Mouse (Mus musculus): ENCODE measurements around the gene Utp3. TPM values are rescaled to one million over a fixed set of nuclear protein-coding genes. Genes with fewer than 3 reads are reported as not detected.
A peak's percentile ranks its signal among the peaks of the same experiment; 100 is the strongest.

Utp3 gene
- polyA plus RNA-seq, 1 experiment from 2014 or later = 36.4 TPM

DNA sequence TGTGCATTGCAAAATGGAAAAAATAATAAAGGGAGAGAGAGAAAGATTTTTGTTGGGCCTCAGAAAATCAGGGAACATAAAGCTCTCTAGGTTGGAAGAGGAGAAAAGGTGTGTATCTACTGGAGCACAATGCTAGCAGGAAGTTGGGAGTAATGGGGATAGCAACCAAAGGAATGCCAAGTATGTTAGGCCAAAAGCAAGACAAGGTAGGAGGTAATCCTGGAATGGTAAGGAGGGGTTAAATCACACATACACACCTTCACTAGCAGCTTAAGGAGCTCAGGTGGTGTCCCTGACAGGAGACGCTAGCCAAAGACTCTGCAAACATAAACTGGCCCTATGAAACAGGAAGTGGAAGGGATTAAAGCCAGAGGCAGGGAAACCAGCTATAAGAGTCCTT, 4.7 kb downstream of the Utp3 start:
- Histone ChIP-seq H3K4me3 (ENCODE audit: low read depth, low read length) (no peak overlapping the region), H3K4me2 (replicated peaks; ENCODE audit: low read depth, low read length) (no peak overlapping the region), H3K4me1 (ENCODE audit: insufficient read depth, low read depth, low read length) (peaks cover 9% of the 10 kb centered on the region), H3K27ac (ENCODE audit: low read length) (no peak overlapping the region), H3K36me3 (ENCODE audit: insufficient read depth, low read length) (no peaks in the 10 kb centered on the region), H3K9ac (replicated peaks; ENCODE audit: low read depth) (no peak overlapping the region), H3K9me3 (ENCODE audit: low read length) (no peaks in the 10 kb centered on the region), H3K27me3 (replicated peaks; ENCODE audit: insufficient read depth, low read length) (no peaks in the 10 kb centered on the region)
- ATAC-seq = no peak
- TF ChIP-seq CTCF (IDR thresholded peaks at IDR 0.05) = no peak
- TF ChIP-seq EP300 (IDR thresholded peaks at IDR 0.05) = no peak
- WGBS = 12% methylated on average over 1 of the region's 1 CpGs
- peak; percentile 56 for DNase-seq (ENCODE audit: low spot score)

DNA sequence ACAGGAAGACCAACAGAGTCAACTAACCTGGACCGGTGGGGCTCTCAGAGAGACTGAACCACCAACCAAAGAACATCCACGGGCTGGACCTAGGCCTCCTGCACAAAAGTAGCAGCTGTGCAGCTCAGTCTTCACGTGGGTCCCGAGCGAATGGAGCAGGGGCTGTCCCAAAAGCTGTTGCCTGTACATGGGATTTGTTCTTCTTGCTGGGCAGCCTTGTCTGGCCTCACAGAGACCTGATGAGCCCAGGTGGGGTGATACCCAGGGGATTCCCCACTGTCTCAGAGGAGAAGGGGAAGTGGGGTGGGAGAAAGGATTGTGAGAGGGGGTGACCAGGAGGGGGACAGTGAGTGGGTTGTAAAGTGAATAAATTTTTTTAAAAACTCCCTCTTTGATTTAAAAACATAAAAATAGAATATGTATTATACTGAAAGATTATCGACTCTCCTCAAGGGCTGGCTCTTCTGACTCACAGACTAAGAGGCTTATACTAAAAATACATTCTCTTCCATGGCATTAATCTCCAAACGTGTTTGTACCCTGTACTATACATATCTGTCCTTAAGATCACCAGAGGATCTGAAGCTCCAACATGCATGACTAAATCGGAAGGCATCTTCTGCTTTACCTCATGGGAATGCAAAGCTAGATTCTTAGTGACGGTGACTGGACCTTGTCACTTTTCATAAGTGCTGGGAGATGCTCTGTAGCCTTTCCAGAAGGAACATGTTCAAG, 7.0 kb downstream of the Utp3 start:
- H3K27me3 ChIP-seq (replicated peaks; ENCODE audit: insufficient read depth, low read length) = no peaks in the 10 kb centered on the region
- H3K27ac ChIP-seq (ENCODE audit: low read length) = no peak overlapping the region
- H3K4me2 ChIP-seq (replicated peaks; ENCODE audit: low read depth, low read length) = no peak overlapping the region
- H3K36me3 ChIP-seq (ENCODE audit: insufficient read depth, low read length) = no peaks in the 10 kb centered on the region
- H3K4me1 ChIP-seq (ENCODE audit: insufficient read depth, low read depth, low read length) = no peaks in the 10 kb centered on the region
- 76% methylated on average over 9 of the region's 9 CpGs for WGBS
- DNase-seq (ENCODE audit: low spot score) (no peak), ATAC-seq (no peak)
- TF ChIP-seq CTCF (IDR thresholded peaks at IDR 0.05) = no peak
- no peak for TF ChIP-seq EP300 (IDR thresholded peaks at IDR 0.05)
- no peak overlapping the region for H3K9ac ChIP-seq (replicated peaks; ENCODE audit: low read depth)
- H3K4me3 ChIP-seq (ENCODE audit: low read depth, low read length) = no peak overlapping the region
- H3K9me3 ChIP-seq (ENCODE audit: low read length) = no peaks in the 10 kb centered on the region

DNA sequence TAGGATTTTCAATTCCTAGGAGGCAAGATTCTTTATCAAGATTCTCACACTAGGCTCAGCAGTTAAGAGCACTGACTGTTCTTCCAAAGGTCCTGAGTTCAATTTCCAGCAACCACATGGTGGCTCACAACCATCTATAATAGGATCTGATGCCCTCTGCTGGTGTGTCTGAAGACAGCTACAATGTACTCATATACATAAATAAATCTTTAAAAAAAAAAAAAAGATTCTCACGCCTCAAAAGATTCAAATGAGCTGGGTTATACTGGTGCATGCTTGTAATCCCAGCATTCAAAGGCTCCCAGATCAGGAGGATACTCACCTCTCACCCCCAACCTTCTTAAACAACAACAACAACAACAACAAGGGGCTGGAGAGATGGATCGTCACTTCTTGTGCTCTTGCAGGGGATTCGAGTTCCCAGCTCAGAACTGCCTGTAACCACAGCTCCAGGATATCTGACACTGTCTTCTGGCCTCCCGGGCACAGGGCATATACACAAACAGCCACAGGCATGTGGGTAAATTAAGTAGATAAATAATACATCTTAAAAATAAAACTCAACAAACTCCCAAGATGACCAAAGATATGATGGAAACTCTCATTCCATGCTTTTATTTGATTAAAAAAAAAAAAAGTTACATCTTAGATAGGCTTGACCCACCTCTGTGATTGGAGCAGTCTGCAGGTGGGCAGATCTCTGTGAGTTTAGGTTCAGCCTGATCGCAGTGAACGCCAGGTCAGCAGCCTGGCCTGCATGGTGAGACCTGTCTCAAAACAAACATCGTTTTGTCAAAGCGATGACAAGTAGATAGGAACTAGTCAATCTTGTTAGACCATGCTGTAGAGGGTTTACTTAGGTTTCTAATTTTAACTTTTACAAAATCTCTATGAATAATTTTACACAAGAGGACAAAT, 8.9 kb downstream of the Utp3 start:
- Histone ChIP-seq H3K4me3 (ENCODE audit: low read depth, low read length) (no peak overlapping the region), H3K4me1 (ENCODE audit: insufficient read depth, low read depth, low read length) (no peaks in the 10 kb centered on the region), H3K27ac (ENCODE audit: low read length) (no peak overlapping the region), H3K9ac (replicated peaks; ENCODE audit: low read depth) (no peak overlapping the region), H3K4me2 (replicated peaks; ENCODE audit: low read depth, low read length) (no peak overlapping the region), H3K27me3 (replicated peaks; ENCODE audit: insufficient read depth, low read length) (no peaks in the 10 kb centered on the region), H3K36me3 (ENCODE audit: insufficient read depth, low read length) (no peaks in the 10 kb centered on the region), H3K9me3 (ENCODE audit: low read length) (no peaks in the 10 kb centered on the region)
- 45% methylated on average over 8 of the region's 8 CpGs for WGBS
- TF ChIP-seq CTCF (IDR thresholded peaks at IDR 0.05) = no peak
- TF ChIP-seq EP300 (IDR thresholded peaks at IDR 0.05) = no peak
- DNase-seq (ENCODE audit: low spot score) (no peak), ATAC-seq (no peak)

GRCm38 (mm10) chr5:88564501-88565147, 10.4 kb downstream of the Utp3 start, which contains the start of gene Rufy3:
Rufy3 (plus strand) TSS chr5:88565040.
- Histone ChIP-seq H3K9me3 (ENCODE audit: low read length) (no peaks in the 10 kb centered on the region), H3K4me1 (ENCODE audit: insufficient read depth, low read depth, low read length) (no peaks in the 10 kb centered on the region), H3K27me3 (replicated peaks; ENCODE audit: insufficient read depth, low read length) (no peaks in the 10 kb centered on the region), H3K9ac (replicated peaks; ENCODE audit: low read depth) (peak within 1 kb of the TSS; percentile 64), H3K36me3 (ENCODE audit: insufficient read depth, low read length) (no peaks in the 10 kb centered on the region), H3K4me3 (ENCODE audit: low read depth, low read length) (peak within 1 kb of the TSS; percentile 91), H3K4me2 (replicated peaks; ENCODE audit: low read depth, low read length) (peak within 1 kb of the TSS; percentile 73), H3K27ac (ENCODE audit: low read length) (peak within 1 kb of the TSS; percentile 92)
- DNase-seq (ENCODE audit: low spot score) (peak; percentile 92), ATAC-seq (peak; percentile 94)
- under 1% methylated on average over 42 of the region's 71 CpGs for WGBS
- TF ChIP-seq CTCF (IDR thresholded peaks at IDR 0.05) = peak; percentile 77
- no peak for TF ChIP-seq EP300 (IDR thresholded peaks at IDR 0.05)

DNA sequence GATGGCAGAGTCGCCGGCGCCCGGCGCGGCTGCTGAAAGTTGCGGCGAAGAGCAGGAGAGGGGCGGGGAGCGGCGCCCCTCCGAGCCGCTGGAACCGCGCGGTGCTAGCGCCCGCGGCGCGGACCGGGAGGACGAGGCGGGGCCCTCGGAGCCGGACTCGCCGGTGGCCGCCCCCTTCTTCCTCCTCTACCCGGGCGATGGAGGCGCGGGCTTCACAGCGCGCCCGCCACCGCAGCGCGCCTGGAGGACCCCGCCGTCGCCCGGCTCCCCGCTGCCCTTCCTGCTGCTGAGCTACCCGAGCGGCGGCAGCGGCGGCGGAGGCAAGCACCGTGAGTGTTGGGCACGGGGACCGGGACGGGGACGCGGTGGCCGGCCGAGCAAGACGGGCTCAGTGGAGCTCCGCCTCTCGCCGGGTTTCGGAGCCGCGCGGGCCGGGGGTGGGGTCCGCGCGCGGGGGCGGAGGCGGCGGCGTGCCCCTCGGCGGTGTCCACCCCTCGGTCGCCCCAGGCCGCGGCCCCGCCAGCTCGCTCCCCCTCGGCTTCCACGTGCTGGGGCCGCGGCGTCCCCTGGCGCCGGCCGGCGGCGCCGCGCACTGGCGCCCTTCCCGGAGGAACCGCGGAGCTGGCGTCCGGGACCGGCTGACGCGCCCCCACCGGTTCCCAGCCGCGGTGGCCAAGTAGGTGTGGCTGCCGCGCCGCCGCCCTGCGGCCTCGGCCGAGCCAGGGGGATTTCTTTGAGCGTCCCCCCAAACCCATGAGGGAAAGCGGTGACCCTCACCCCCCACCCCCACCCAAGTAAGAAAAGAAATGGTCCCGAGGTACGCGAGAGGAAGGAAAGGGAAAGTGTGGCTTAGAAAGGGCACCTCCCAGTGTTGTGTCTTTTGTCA, 11.1 kb downstream of the Utp3 start:
- WGBS = under 1% methylated on average over 50 of the region's 119 CpGs
- Histone ChIP-seq H3K4me1 (ENCODE audit: insufficient read depth, low read depth, low read length) (no peaks in the 10 kb centered on the region), H3K27me3 (replicated peaks; ENCODE audit: insufficient read depth, low read length) (no peaks in the 10 kb centered on the region), H3K9me3 (ENCODE audit: low read length) (no peaks in the 10 kb centered on the region), H3K4me3 (ENCODE audit: low read depth, low read length) (peak overlapping the region; percentile 91), H3K36me3 (ENCODE audit: insufficient read depth, low read length) (peaks cover 2% of the 10 kb centered on the region; the same call in 1 of the 2 replicates), H3K4me2 (replicated peaks; ENCODE audit: low read depth, low read length) (peak overlapping the region; percentile 73), H3K9ac (replicated peaks; ENCODE audit: low read depth) (peak overlapping the region; percentile 64), H3K27ac (ENCODE audit: low read length) (peak overlapping the region; percentile 92)
- peak; percentile 76 for ATAC-seq
- peak; percentile 74 for DNase-seq (ENCODE audit: low spot score)
- no peak for TF ChIP-seq EP300 (IDR thresholded peaks at IDR 0.05)
- TF ChIP-seq CTCF (IDR thresholded peaks at IDR 0.05) = peak; percentile 26

Measured in lung, postnatal 0 days (tissue).